9 mouse cellular contexts compared by ENCODE assay signal in genomic region chr5:107167872-107168300, GRCm38 (mm10).
A peak's percentile ranks its signal among the peaks of the same experiment; 100 is the strongest.
DNase-seq lines count a peak whose midpoint lies in the region; ATAC-seq lines count a peak whose summit lies in the region.
"Had no signal": no experiment of that assay in that cellular context is flagged by ENCODE, and none has a peak within 500 bp of the region (broad histone marks: within the 10 kb centered on the region; RNA-seq: fewer than 3 reads in every experiment).

No protein-coding gene starts in this region.

- H3K9me3 ChIP-seq in forebrain, embryonic 13.5 days (replicated peaks), result no peaks in the 10 kb centered on the region
- H3K9me3 ChIP-seq in heart, embryonic 14.5 days (ENCODE audit: control insufficient read depth, low read length), result no peaks in the 10 kb centered on the region
- no peaks in the 10 kb centered on the region for H3K9me3 ChIP-seq in kidney, embryonic 16.5 days (ENCODE audit: low read length)
- no peaks in the 10 kb centered on the region for H3K9me3 ChIP-seq in limb, embryonic 12.5 days

- H3K36me3 ChIP-seq in forebrain, embryonic 13.5 days (ENCODE audit: poor library complexity, severe bottlenecking), result no peaks in the 10 kb centered on the region
- H3K36me3 ChIP-seq in heart, embryonic 14.5 days (ENCODE audit: control insufficient read depth, insufficient read depth, low read length), result no peaks in the 10 kb centered on the region
- no peaks in the 10 kb centered on the region for H3K36me3 ChIP-seq in kidney, embryonic 16.5 days (ENCODE audit: insufficient read depth, low read length)
- no peaks in the 10 kb centered on the region for H3K36me3 ChIP-seq in limb, embryonic 12.5 days

- peak overlapping the region; percentile 32 for H3K4me2 ChIP-seq in forebrain, embryonic 13.5 days
- peak overlapping the region; percentile 61 for H3K4me2 ChIP-seq in heart, embryonic 14.5 days (ENCODE audit: low read length)
- H3K4me2 ChIP-seq in kidney, embryonic 16.5 days (replicated peaks; ENCODE audit: low read depth, low read length), result peak overlapping the region; percentile 43
- peak overlapping the region; percentile 38 for H3K4me2 ChIP-seq in limb, embryonic 12.5 days

- WGBS in forebrain, embryonic 13.5 days, result 12% methylated on average over 8 of the region's 8 CpGs
- 31% methylated on average over 8 of the region's 8 CpGs for WGBS in heart, embryonic 14.5 days
- 31% methylated on average over 8 of the region's 8 CpGs for WGBS in kidney, embryonic 16.5 days
- WGBS in limb, embryonic 12.5 days, result 10% methylated on average over 8 of the region's 8 CpGs

- H3K4me3 ChIP-seq in forebrain, embryonic 13.5 days, result no peak overlapping the region
- peak overlapping the region in 1 of 2 experiments; percentile 8; a peak in 1 of 4 replicates for H3K4me3 ChIP-seq in heart, embryonic 14.5 days (ENCODE audit: control insufficient read depth in 1 of 2, insufficient read depth in 1 of 2, low read depth in 1 of 2, low read length in 2 of 2)
- peak overlapping the region; percentile 12; the same call in 1 of the 2 replicates for H3K4me3 ChIP-seq in kidney, embryonic 16.5 days (ENCODE audit: low read length)
- no peak overlapping the region for H3K4me3 ChIP-seq in limb, embryonic 12.5 days (replicated peaks)

- peaks cover 21% of the 10 kb centered on the region for H3K4me1 ChIP-seq in forebrain, embryonic 13.5 days
- H3K4me1 ChIP-seq in heart, embryonic 14.5 days (ENCODE audit: control insufficient read depth in 2 of 2, insufficient read depth in 2 of 2, low read length in 2 of 2), result peaks cover 22 to 28% of the 10 kb centered on the region in 2 experiments
- peaks cover 36% of the 10 kb centered on the region for H3K4me1 ChIP-seq in kidney, embryonic 16.5 days (ENCODE audit: insufficient read depth, low read length)
- H3K4me1 ChIP-seq in limb, embryonic 12.5 days (replicated peaks), result peaks cover 69% of the 10 kb centered on the region

- no peak overlapping the region for H3K27ac ChIP-seq in forebrain, embryonic 13.5 days
- peak overlapping the region; percentile 87 for H3K27ac ChIP-seq in heart, embryonic 14.5 days (replicated peaks in 1 of 2; ENCODE audit: control insufficient read depth in 1 of 2, insufficient read depth in 1 of 2, low read depth in 2 of 2, low read length in 2 of 2)
- H3K27ac ChIP-seq in kidney, embryonic 16.5 days (ENCODE audit: low read length), result peak overlapping the region; percentile 92
- peak overlapping the region; percentile 90 for H3K27ac ChIP-seq in limb, embryonic 12.5 days

- DNase-seq in spleen, postnatal 36 days (ENCODE audit: low spot score in 2 of 2), result peak; percentile 13 to 37
- no peak for DNase-seq in spleen, postnatal 14 days (ENCODE audit: low spot score in 2 of 2)
- DNase-seq in ovary, adult 18-20 months (ENCODE audit: low spot score), result peak; percentile 84
- no peak for DNase-seq in c-Kit-positive CD71-positive TER-119-positive erythroid progenitor cells, embryonic 14.5 days (ENCODE audit: low spot score)

- peaks cover 45% of the 10 kb centered on the region for H3K27me3 ChIP-seq in forebrain, embryonic 13.5 days
- H3K27me3 ChIP-seq in heart, embryonic 14.5 days (ENCODE audit: control insufficient read depth, insufficient read depth, low read length), result no peaks in the 10 kb centered on the region
- no peaks in the 10 kb centered on the region for H3K27me3 ChIP-seq in kidney, embryonic 16.5 days (ENCODE audit: insufficient read depth, low read length)
- H3K27me3 ChIP-seq in limb, embryonic 12.5 days, result no peaks in the 10 kb centered on the region
- H3K27me3 ChIP-seq: CH12.LX had no signal

- no peak overlapping the region for H3K9ac ChIP-seq in forebrain, embryonic 13.5 days
- H3K9ac ChIP-seq in heart, embryonic 14.5 days (ENCODE audit: low read length), result peak overlapping the region; percentile 56; the same call in 1 of the 2 replicates
- peak overlapping the region; percentile 33; the same call in 1 of the 2 replicates for H3K9ac ChIP-seq in kidney, embryonic 16.5 days (replicated peaks; ENCODE audit: low read length)
- no peak overlapping the region for H3K9ac ChIP-seq in limb, embryonic 12.5 days (replicated peaks)

- ATAC-seq in forebrain, embryonic 13.5 days, result peak; percentile 81
- peak; percentile 69 for ATAC-seq in heart, embryonic 14.5 days (ENCODE audit: insufficient number of reproducible peaks, insufficient read depth, low FRiP score, low read depth)
- ATAC-seq in kidney, embryonic 16.5 days (ENCODE audit: low FRiP score, low TSS enrichment), result peak; percentile 84; the same call in 1 of the 2 replicates
- ATAC-seq in limb, embryonic 12.5 days (ENCODE audit: insufficient number of reproducible peaks, insufficient read depth, low FRiP score, low TSS enrichment, low read depth), result peak; percentile 93

Comparison
In these comparisons a context has a peak if more than half of its experiments do, and no peak if none do; other contexts are left out.
1. DNase-seq: peak in spleen, postnatal 36 days (2 of 2) and ovary, adult 18-20 months (single experiment); none in spleen, postnatal 14 days (0 of 2) and c-Kit-positive CD71-positive TER-119-positive erythroid progenitor cells, embryonic 14.5 days (single experiment).
2. H3K9ac ChIP-seq: peak in heart, embryonic 14.5 days (single experiment) and kidney, embryonic 16.5 days (single experiment); none in forebrain, embryonic 13.5 days (single experiment) and limb, embryonic 12.5 days (single experiment).
3. Peak in every context shown above with its lines, with median percentiles within 50 percentile points of each other: ATAC-seq and H3K4me2 ChIP-seq.